In genomic region chr10:118711529-118711928, GRCm38 (mm10) we compare ENCODE assay signal across 21 mouse cellular contexts.
A peak's percentile ranks its signal among the peaks of the same experiment; 100 is the strongest.
DNase-seq lines count a peak whose midpoint lies in the region; ATAC-seq and TF ChIP-seq lines count a peak whose summit lies in the region.
"Had no signal": no experiment of that assay in that cellular context is flagged by ENCODE, and none has a peak within 500 bp of the region (broad histone marks: within the 10 kb centered on the region; RNA-seq: fewer than 3 reads in every experiment).

No protein-coding gene starts in this region.

- no peak for TF ChIP-seq POLR2A in brain, embryonic 14.5 days (IDR thresholded peaks at IDR 0.05; ENCODE audit: borderline replicate concordance, extremely low read depth, insufficient read depth, insufficient read length, poor library complexity, severe bottlenecking)

- no peak overlapping the region for H3K4me2 ChIP-seq in midbrain, embryonic 15.5 days
- H3K4me2 ChIP-seq: embryonic facial prominence, embryonic 12.5 days; hindbrain, embryonic 14.5 days had no signal

- peak overlapping the region; percentile 83 for H3K27ac ChIP-seq in gastrocnemius, adult 2 months
- H3K27ac ChIP-seq in midbrain, embryonic 10.5 days (replicated peaks) = peak overlapping the region; percentile 57; the same call in 1 of the 2 replicates
- H3K27ac ChIP-seq in midbrain, embryonic 15.5 days = no peak overlapping the region
- H3K27ac ChIP-seq: embryonic facial prominence, embryonic 12.5 days; hindbrain, embryonic 14.5 days had no signal

- H3K27me3 ChIP-seq in midbrain, embryonic 10.5 days (ENCODE audit: low read depth, poor library complexity, severe bottlenecking) = no peaks in the 10 kb centered on the region
- H3K27me3 ChIP-seq in midbrain, embryonic 15.5 days (replicated peaks) = no peaks in the 10 kb centered on the region
- H3K27me3 ChIP-seq: embryonic facial prominence, embryonic 12.5 days had no signal

- H3K4me1 ChIP-seq in midbrain, embryonic 10.5 days = peaks cover 12% of the 10 kb centered on the region
- H3K4me1 ChIP-seq in midbrain, embryonic 15.5 days = no peaks in the 10 kb centered on the region
- H3K4me1 ChIP-seq: embryonic facial prominence, embryonic 12.5 days had no signal

- 43% methylated on average over 3 of the region's 3 CpGs for WGBS in midbrain, embryonic 10.5 days
- 16% methylated on average over 3 of the region's 3 CpGs for WGBS in midbrain, embryonic 15.5 days

- no peak overlapping the region for H3K9ac ChIP-seq in midbrain, embryonic 15.5 days
- H3K9ac ChIP-seq: embryonic facial prominence, embryonic 12.5 days; hindbrain, embryonic 14.5 days had no signal

- no peak for DNase-seq in gastrocnemius, adult 2 months
- DNase-seq in gastrocnemius, postnatal 14 days = no peak
- DNase-seq in heart, postnatal 10 days = peak; percentile 20 to 28
- no peak for DNase-seq in heart, postnatal 4 days
- no peak for DNase-seq in midbrain, embryonic 10.5 days (ENCODE audit: low spot score)
- peak; percentile 24 for DNase-seq in brain, embryonic 14.5 days (ENCODE audit: low read depth)
- DNase-seq: B cell, adult 2 months; cerebellum, adult 9-11 months; gastrocnemius, postnatal 25 days; kidney, adult 8-10 months; liver; lung, postnatal 10 days; right cerebral cortex, postnatal 25 days; thymus, adult 18-20 months; thymus, postnatal 4 days had no signal

- intact Hi-C loops in gastrocnemius, adult 2 months (cut with DNase I) = loop anchor here (5.0 kb wide), 3 partner anchors 64 to 156 kb away; no protein-coding TSS in a partner anchor
- intact Hi-C loops in gastrocnemius, postnatal 14 days (cut with DNase I; ENCODE audit: low total_unique reads) = no loop called here
- intact Hi-C loops in heart, postnatal 10 days (cut with DNase I) = loop anchor here (10.0 kb wide), 1 partner anchor 117 kb away; no protein-coding TSS in a partner anchor

- peak overlapping the region; percentile 8; the same call in 1 of the 2 replicates for H3K4me3 ChIP-seq in gastrocnemius, adult 2 months
- no peak overlapping the region for H3K4me3 ChIP-seq in midbrain, embryonic 10.5 days
- H3K4me3 ChIP-seq in midbrain, embryonic 15.5 days = no peak overlapping the region
- H3K4me3 ChIP-seq: embryonic facial prominence, embryonic 12.5 days; erythroblast, embryonic 14.5 days; myocyte had no signal

- ATAC-seq in midbrain, embryonic 15.5 days (replicated peaks) = no peak
- no peak for ATAC-seq in megakaryocyte-erythroid progenitor cell, adult 5-6 weeks (replicated peaks; ENCODE audit: low FRiP score, low TSS enrichment, poor library complexity, severe bottlenecking)

- no peaks in the 10 kb centered on the region for H3K36me3 ChIP-seq in midbrain, embryonic 10.5 days
- H3K36me3 ChIP-seq in midbrain, embryonic 15.5 days (replicated peaks) = no peaks in the 10 kb centered on the region
- H3K36me3 ChIP-seq: embryonic facial prominence, embryonic 12.5 days had no signal

- no peaks in the 10 kb centered on the region for H3K9me3 ChIP-seq in midbrain, embryonic 10.5 days (replicated peaks)
- H3K9me3 ChIP-seq in midbrain, embryonic 15.5 days = no peaks in the 10 kb centered on the region
- H3K9me3 ChIP-seq: embryonic facial prominence, embryonic 12.5 days had no signal

- no peak for TF ChIP-seq CTCF in gastrocnemius, adult 2 months (IDR thresholded peaks at IDR 0.05)
- TF ChIP-seq CTCF in brain, embryonic 14.5 days (IDR thresholded peaks at IDR 0.05; ENCODE audit: borderline replicate concordance, extremely low read depth, insufficient read depth, insufficient read length) = no peak

Comparison
In these comparisons a context has a peak if more than half of its experiments do, and no peak if none do; other contexts are left out.
1. DNase-seq: peak in heart, postnatal 10 days (2 of 2) and brain, embryonic 14.5 days (single experiment); none in gastrocnemius, adult 2 months (single experiment), gastrocnemius, postnatal 14 days (single experiment), heart, postnatal 4 days (single experiment) and midbrain, embryonic 10.5 days (single experiment).